Mouse (Mus musculus) thymus, postnatal 0 days (tissue): ENCODE data around the gene Zpld1. TPM values are rescaled to one million over a fixed set of nuclear protein-coding genes. Genes with fewer than 3 reads are reported as not detected.

ENCODE experiments used
- DNase-seq: peaks from one replicate; pipeline ENCODE4 v3.0.0-alpha.2; 2015; ENCODE audit warnings: low spot score
- polyA plus RNA-seq: library from polyadenylated mRNA; unstranded; fragments of >200 nt; fragmentation: Nextera tagmentation; extraction: Ambion mirVana; gene quantifications from 2 replicates; pipeline ENCODE4 v1.2.1, GENCODE M21; 2015

Gene Zpld1
- polyA plus RNA-seq, result not detected in 2 replicates

DNA sequence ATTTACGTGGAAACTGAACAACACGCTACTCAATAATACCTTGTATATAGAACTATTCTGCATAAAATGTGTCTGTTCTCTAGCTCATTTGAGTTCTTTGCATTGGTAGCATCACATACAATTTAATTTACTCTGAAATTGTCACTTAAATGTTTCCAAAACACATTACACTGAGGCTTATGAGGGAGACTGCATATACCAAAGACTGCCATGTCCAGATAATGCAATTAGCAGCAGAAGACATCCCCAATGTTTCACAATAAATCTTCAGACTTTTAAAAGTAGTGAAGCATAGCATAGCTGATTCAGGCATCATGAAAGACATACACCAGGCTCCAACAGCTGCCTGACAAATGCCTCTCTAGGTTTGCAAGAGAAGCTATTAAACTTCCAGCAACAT is at the start of gene Zpld1:
Zpld1 (minus strand) TSS at position 101 of the 400 bp plus-strand sequence.
- no peak for DNase-seq

DNA sequence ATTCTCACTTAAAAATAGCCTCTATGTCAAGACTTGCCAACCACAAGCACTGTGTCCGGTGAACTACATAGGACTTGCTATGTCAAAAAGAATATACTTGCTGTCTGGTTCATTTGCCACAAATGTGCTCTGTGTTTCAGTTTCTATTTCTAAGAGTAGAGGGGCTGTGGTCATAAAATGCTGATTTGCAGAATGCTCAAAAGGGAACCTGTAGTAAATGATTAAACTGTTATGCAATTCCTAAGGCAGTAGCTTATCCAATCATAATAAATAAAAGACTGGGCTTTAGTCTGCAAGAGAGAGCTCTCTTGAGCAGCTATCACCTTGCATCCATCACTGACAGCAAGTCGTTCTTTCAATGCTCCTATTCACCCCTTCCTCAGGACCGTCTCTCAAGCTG is 47.9 kb upstream of the Zpld1 start:
- DNase-seq, result no peak

DNA sequence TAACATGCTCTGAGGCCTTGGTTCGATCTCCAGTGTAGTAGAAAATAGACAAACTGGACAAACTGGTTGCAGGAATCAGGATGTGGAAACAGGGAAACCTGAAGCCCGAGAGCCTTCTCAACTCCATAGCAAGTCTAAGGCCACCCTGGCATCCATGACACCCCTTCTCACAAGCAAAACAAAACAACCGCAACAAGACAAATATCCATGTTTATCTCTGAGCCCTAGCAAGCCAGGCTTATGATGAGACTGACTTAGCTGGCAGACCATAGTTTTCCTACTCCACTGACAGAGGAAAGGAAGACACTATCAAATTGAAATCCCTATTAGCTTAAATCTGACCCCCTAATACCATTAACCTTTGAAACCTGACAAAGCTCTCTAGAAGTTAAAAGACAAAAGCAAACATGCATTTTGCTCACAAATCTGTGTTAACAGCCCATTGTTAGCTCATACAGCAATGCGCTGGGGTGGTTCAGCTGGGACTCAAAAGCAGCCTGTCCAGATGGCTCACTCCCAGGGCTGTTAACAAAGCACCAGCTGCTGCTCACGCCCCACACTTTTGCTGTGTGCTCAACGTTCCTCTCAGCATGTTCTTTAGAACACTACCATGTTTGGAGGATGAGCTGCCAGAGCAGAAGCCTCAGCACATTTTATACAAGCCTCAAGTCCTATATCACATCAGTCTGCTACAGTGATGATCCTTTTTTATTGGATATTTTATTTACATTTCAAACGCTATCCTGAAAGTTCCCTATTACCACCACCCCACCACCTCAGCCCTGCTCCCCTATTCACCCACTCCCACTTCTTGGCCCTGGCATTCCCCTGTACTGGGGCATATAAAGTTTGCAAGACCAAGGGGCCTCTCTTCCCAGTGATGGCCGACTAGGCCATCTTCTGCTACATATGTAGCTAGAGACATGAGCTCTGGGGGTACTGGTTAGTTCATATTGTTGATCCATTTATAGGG is 24.0 kb upstream of the Zpld1 start:
- no peak for DNase-seq

DNA sequence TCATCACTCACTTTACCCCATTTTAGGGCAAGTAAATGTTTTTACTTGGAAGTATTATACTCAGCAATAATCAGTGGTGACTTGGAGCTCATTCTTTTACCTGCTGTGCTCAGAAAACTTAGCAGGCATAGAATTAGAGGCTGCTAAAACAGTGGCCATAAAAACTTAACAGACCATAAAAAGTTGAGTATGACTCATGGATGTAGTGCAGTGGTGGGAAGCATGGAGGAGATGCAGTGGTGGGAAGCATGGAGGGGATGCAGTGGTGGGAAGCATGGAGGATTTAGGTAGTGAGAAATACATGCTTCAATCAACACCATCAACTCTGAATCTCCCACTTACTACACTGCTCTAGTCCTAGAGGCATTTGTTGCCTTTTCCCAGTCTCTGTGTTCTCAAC is 19.2 kb upstream of the Zpld1 start:
- DNase-seq, result no peak

DNA sequence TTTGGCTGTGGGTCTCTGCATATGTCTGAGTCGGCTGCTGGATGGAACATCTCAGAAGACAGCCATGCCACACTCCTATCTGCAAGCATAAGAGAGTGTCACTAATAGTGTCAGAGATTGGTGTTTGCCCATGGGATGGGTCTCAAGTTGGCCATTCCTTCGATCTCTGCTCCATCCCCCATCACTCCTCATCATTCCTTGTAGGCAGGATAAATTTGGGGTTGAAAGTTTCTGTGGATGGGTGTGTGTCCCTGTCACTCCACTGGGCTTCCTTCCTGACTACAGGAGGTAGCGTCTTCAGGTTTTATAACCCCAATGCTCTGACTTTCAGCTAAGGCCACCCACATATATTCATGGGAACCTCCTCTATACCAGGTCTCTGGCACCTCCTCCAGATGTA is 14.3 kb upstream of the Zpld1 start:
- DNase-seq, result no peak

DNA sequence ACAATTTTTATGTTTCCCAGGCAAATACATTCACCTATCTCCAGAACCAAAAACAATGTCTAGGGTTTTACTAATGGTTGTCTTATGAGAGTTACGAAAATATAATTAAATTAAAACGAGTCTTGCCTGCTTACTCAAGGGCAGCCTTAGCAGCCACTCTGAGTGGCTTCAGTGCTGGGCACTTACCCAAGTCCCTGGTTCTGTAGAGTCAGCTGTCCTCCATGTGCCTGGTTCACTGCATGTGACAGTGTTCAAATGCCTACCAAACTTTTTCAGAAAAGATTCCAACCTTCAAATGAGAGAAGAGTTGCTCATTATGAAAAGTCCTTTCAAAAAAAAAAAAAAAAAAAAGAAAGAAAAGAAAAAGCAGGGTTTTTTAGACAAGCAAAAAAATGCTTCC is 15.1 kb downstream of the Zpld1 start:
- no peak for DNase-seq

DNA sequence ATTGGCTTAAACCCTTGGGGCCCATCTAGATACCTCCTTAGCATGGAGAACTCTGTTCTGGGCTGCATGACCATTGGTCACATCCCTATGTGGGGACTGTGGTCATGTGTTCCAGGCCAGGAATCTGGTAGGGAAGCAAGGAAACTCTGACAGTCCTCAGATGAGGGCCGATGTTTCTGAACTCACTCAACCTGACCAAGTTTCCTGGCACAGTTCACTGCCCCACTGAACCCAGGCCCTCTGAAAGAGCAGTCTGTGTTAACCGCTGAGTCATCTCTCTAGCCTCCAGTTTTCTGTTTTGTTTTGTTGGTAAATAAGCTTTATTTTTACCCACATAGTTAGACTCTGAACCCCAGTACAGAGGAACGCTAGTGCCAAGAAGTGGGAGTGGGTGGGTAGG is 20.3 kb downstream of the Zpld1 start:
- DNase-seq, result no peak

DNA sequence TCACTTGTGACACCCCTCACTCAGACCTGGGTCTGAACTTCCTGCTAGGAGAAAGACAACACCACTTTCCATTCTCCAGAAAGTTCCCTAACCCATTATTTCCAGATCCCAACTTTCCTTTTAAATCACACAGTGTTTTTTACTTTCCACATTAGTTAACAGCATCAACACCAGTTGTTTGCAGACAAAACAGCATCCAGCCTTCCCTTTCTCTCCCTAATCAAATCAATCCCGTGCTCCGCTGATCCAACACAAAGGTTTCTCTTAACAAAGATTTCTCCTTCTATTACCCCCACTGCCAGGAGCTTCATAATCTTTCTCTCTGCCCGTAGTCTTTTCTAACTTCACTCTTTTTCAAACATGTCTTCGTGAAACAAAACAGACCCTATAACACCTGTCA is 32.5 kb downstream of the Zpld1 start:
- DNase-seq, result no peak

DNA sequence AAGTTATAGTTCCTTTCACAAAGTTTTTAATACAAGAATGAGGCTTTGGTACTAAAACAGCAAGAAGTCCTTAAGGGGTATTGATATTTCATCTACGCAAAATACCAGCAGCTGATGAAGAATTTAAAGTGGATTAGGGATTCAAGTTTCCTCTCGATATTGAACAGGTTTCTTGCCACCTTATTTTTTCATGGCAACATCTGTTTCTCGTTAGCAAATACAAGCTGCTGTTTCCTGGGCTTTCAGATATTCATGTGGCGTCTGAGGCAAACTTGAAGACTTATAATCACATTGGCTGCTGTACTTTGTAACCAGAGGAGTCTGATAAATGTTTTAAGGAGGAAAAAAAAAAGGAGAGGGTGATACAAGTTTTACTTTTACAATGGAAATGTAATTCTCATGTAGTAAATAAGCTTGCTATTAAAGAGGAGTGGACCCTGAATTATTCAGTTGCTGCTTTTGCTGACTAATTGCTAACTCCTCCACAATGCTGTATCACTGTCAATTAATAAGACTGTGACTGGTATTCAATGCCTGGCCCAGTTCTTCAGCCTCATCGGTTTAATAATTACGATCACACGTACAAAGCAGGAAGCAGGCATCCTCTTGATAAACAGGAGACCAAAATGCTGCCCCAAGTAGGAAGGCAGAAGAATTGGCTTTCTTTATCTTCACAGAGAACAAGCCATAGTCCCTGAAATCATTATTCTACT is 36.8 kb downstream of the Zpld1 start:
- DNase-seq, result no peak

DNA sequence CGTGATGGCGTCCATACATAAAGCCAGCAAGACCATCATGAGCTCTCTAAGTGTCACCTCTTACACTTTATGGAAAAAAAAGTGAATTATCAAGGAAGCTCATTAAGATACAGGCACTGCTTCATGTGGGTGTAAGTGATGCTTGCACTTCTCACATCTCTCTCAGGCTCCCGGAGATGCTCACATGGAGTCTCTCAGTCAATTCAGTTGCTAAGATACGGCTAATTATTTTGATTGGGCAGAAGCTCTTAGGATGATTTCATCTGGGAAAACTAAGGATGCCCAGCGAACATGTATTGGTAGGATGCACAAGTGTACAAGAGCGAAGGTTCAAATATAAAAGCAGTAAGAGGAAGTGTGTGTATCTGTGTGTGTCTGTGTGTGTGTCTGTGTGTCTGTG is 38.1 kb downstream of the Zpld1 start:
- no peak for DNase-seq

DNA sequence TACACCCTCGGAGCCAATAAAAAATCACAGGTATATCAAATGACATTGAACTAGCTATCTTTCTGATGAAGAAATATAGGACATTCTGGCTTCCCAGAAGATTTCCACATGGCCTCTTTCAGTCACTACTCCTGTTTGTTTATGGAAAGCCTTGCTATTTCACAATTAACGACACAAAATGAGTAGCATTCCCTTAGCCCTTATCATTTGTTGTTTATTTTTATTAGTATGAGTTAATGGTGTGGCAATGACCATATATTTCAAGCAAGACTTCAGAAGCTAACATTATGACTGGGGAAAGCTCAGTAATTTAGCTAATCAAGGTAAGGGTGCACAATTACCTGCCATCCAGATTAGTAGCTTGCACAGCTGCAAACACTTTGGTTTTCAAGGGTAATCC is 56.8 kb downstream of the Zpld1 start:
- no peak for DNase-seq

DNA sequence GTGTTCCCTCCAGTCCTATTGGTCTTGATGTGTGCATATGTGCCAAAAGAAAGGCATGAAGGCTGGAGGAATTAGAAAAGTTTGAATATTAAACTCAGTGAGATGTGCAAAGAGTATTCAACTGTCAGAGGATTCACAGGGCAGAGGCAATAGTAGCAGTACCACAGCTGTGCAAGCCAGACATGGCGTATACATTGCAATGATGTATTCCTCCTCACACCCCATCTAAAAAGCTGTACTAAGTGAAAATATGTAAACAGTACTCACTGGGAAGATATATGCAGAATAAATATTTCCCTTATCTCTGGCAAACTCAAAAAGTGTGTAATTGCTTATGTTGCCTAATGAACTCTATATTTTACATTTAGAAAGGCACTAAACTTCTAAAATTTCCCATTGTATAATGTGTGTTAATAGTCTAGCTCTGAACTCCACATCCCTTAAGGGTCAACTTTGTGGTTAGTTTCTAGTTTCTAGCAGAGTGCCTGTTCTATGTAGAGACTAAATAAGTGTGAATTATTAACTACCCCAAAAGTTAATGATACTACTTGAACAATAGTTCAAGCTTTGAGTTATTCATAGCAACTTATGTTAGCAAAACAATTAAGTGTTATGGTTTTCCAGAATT is 68.7 kb downstream of the Zpld1 start:
- no peak for DNase-seq

DNA sequence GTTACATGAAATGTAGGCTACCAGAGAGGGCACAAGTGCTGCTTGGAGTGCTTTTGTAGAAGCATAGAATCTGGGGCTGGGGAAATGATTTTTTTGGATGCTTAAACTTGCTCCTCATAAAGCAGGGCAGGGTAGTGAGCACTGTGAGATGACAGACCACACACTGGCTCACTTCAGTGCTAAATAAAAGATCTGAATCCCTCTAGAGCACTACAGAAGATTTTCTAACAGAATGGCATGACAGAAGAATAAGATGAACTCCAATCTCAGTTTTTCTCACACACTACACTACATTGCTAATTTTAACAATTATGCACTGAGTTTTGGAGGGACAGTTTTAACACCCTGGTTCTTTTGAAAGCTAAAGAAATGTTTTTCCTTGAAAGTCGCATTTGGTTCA is 93.8 kb downstream of the Zpld1 start:
- DNase-seq, result no peak

DNA sequence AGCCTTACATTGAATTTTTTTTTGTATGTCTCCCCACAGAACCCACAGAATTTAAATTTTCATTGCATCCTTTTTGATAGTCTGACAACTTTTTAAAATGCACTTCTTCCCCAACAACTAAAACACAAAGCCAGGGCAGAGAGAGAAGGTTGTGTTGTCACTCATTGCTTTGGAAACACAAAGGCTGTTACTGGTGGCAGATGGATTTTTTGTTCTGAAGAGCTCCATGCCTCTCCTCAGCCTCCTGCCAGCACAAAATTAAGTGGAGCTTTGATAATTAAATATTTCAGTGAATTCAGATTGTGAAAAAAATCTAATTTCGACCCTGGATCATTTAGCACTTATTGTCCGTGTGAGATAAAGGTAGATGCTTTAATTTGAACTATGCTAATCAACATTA is 107.4 kb downstream of the Zpld1 start:
- DNase-seq, result no peak

DNA sequence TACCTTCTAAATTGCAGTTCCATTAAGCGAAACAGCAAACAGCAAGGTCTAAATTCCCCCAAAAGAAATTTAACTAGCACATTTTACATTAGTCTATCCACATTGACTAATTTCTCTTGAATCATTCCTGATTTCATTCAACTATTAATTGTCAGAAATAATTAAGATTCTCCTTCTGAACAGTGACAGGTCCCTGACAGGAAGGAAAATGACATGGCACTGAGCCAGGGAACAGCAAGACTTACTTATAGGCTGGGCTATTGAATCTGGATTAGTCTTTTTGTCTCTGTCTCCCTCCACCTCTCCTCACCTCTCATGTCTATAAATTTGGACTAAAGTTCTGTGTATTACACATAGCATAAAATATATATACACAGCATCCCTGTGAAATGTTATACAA is 112.4 kb downstream of the Zpld1 start:
- DNase-seq, result no peak
